Mouse (Mus musculus): ENCODE measurements around the gene Gm21541.
"Not testable (repeated sequence)": the region's sequence is repeated elsewhere in the genome, so short reads cannot be mapped to it uniquely, and the experiment has no call there.

The Gm21541 gene

GRCm38 (mm10) chr4:41903310-41903709, at the start of gene Gm21541:
TSS of gene Gm21541 (plus strand) at chr4:41903610.
- not testable (repeated sequence) for DNase-seq (ENCODE audit: low read depth, low spot score)

- DNase-seq (ENCODE audit: low read depth, low spot score) = not testable (repeated sequence)
Measured at GRCm38 (mm10) chr4:41941272-41941671, 37.9 kb downstream of the Gm21541 start, which contains the start of gene Gm20878. TSS of gene Gm20878 (plus strand) at chr4:41941572.
